Mouse (Mus musculus) stomach, postnatal 0 days (tissue): ENCODE data around the gene Cnot8. TPM values are rescaled to one million over a fixed set of nuclear protein-coding genes. Genes with fewer than 3 reads are reported as not detected.
A peak's percentile ranks its signal among the peaks of the same experiment; 100 is the strongest.

Source experiments
- ATAC-seq: fragments of 200-750 bp; cut with Nextera tagmentation; 2 replicates; pipeline ENCODE4 v1.8.0; 2017; ENCODE audit not compliant: low FRiP score, low TSS enrichment
- DNase-seq: peaks from one replicate; pipeline ENCODE4 v3.0.0-alpha.2; 2016; ENCODE audit warnings: low spot score
- H3K27ac ChIP-seq: fragments of 300-500 bp; sonication (generic); replicated peaks from 2 replicates; pipeline ENCODE4 v1.5.1; 2014; ENCODE audit warnings: mild to moderate bottlenecking, control low read depth
- H3K27me3 ChIP-seq: fragments of 300-500 bp; sonication (generic); 2 replicates; pipeline ENCODE4 v1.6.1; 2014; ENCODE audit warnings: low read length; ENCODE audit not compliant: control insufficient read depth, insufficient read depth
- H3K36me3 ChIP-seq: fragments of 300-500 bp; sonication (generic); 2 replicates; pipeline ENCODE4 v1.6.1; 2014; ENCODE audit warnings: low read length, mixed read lengths; ENCODE audit not compliant: control insufficient read depth, insufficient read depth
- H3K4me1 ChIP-seq: fragments of 300-500 bp; sonication (generic); replicated peaks from 2 replicates; pipeline ENCODE4 v1.6.1; 2014; ENCODE audit warnings: antibody characterized with exemption; ENCODE audit not compliant: control insufficient read depth, insufficient read depth
- H3K4me2 ChIP-seq: fragments of 300-500 bp; sonication (generic); replicated peaks from 2 replicates; pipeline ENCODE4 v1.6.1; 2014; ENCODE audit warnings: low read depth, mild to moderate bottlenecking, control low read depth, moderate library complexity
- H3K4me3 ChIP-seq: fragments of 300-500 bp; sonication (generic); 2 replicates; pipeline ENCODE4 v1.5.1; 2014; ENCODE audit warnings: low read depth, low read length, control low read depth
- H3K9ac ChIP-seq: fragments of 300-500 bp; sonication (generic); 2 replicates; pipeline ENCODE4 v1.6.1; 2014; ENCODE audit warnings: mild to moderate bottlenecking, low read length, control low read depth, mixed read lengths
- H3K9me3 ChIP-seq: fragments of 300-500 bp; sonication (generic); 2 replicates; pipeline ENCODE4 v1.6.1; 2016; ENCODE audit warnings: low read length; ENCODE audit not compliant: control insufficient read depth
- CTCF ChIP-seq: IDR thresholded peaks from 2 replicates; pipeline ENCODE4 v1.5.1; 2016; ENCODE audit warnings: antibody characterized with exemption, low read depth, mild to moderate bottlenecking, moderate library complexity
- EP300 ChIP-seq: optimal IDR thresholded peaks from 2 replicates; pipeline ENCODE3; 2016; ENCODE audit warnings: antibody characterized with exemption
- WGBS: fragments of 180-500 bp; shearing (Covaris S2); extraction: QIAGEN DNeasy Blood & Tissue Kit; methylation state at CpG from one replicate; pipeline ENCODE4 v1.1.7; 2014; 5-methylcytosine and 5-hydroxymethylcytosine counted together
- polyA plus RNA-seq: library from polyadenylated mRNA; unstranded; fragments of >200 nt; fragmentation: Nextera tagmentation; extraction: Ambion mirVana; gene quantifications from 2 replicates; pipeline ENCODE4 v1.2.1, GENCODE M21; 2015

Gene Cnot8
- polyA plus RNA-seq, 1 experiment from 2014 or later, result 42.9 TPM

DNA sequence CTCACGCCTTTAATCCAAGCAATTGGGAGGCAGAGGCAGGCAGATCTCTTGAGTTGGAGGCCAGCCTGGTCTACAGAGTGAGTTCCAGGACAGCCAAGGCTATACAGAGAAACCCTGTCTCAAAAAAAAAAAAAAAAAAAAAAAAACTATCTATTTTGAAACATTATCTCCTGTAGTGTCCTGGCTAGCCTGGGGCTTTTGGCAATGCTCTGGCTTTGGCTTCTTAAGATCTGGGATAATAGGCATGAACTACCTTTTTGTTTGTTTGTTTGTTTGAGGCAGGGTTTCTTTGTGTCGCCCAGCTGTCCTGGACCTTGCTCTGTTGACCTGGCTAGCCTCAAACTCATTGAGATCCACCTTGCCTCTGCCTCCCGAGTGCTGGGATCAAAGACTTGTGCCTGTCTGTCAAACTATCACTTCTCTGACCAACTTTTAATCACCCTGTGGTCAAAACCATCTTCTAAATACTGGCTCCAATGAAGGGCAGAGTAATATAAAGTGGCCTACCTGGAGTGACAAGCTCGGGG lies 2.7 kb upstream of the Cnot8 start:
- H3K9ac ChIP-seq, result no peak overlapping the region
- TF ChIP-seq EP300, result no peak
- TF ChIP-seq CTCF, result no peak
- H3K4me1 ChIP-seq, result no peaks in the 10 kb centered on the region; the same call in 1 of the 2 replicates
- ATAC-seq (no peak), DNase-seq (no peak)
- H3K9me3 ChIP-seq, result no peaks in the 10 kb centered on the region
- no peaks in the 10 kb centered on the region for H3K27me3 ChIP-seq
- H3K4me2 ChIP-seq, result no peak overlapping the region
- no peaks in the 10 kb centered on the region for H3K36me3 ChIP-seq
- WGBS, result 84% methylated on average over 4 of the region's 4 CpGs
- H3K27ac ChIP-seq, result no peak overlapping the region
- no peak overlapping the region for H3K4me3 ChIP-seq

DNA sequence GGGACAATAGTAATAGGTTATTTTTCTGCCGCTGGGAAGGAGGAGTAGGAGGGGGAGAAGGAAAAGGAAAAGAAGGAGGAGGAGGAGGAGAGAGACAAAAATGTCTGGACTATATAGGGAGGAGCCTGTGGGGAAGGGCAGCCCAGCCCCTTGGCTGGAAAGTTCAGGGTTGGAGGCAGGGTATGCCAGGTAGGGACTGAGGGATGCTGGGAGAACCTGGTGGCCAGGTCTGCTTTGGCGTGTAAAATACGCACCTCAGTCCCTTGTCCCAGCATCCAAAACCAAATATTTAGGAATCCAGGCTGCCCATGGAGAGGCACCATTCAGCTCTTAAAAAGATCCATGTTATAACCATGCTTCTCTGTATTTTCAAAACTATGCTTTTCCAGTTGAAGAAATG lies 1.8 kb upstream of the Cnot8 start:
- Histone ChIP-seq H3K9ac (no peak overlapping the region), H3K9me3 (no peaks in the 10 kb centered on the region), H3K4me1 (no peaks in the 10 kb centered on the region; the same call in 1 of the 2 replicates), H3K27me3 (no peaks in the 10 kb centered on the region), H3K36me3 (no peaks in the 10 kb centered on the region), H3K27ac (0 out of 2 replicates have a peak overlapping the region, but pooled peaks have one; percentile 1), H3K4me3 (no peak overlapping the region), H3K4me2 (no peak overlapping the region)
- TF ChIP-seq CTCF (no peak), EP300 (no peak)
- DNase-seq (no peak), ATAC-seq (no peak)
- 57% methylated on average over 3 of the region's 3 CpGs for WGBS

DNA sequence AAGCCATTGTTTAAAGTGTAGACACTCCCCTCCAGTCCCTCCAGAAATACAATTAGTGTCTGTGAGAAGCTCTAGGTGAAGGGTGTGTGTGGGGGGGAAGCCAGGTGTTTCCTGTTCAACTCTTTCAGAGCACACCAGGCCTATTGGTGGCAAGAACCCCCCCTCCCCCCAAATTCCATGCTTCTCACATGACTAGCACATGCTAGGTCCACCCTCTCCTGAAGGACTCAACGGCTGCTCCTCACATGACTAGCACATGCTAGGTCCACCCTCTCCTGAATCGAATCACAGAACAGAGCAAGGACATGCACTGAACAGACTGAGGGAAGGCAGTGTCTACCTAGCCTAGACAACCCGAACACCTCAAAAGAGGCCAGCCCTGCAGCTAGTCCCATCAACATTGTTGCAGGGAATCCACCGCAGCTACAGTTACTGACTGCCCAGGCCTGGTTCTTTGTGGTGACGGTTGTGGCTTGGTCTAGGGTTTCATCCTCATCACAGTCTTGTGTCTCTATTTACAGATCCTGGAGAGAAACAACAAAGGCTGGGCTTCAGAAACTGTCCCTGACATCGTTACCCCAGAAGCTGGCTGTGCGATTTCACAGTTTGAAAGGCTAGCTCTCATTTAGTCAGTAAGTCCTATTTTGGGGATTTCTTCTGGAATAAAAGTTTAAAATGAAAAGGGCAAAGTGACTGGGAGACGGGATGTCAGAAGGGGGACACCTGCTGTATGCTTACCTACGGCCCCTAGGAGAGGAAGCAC lies 1.2 kb upstream of the Cnot8 start:
- Histone ChIP-seq H3K4me3 (no peak overlapping the region), H3K4me2 (no peak overlapping the region), H3K4me1 (no peaks in the 10 kb centered on the region; the same call in 1 of the 2 replicates), H3K36me3 (no peaks in the 10 kb centered on the region), H3K27ac (no peak overlapping the region; the same call in 1 of the 2 replicates), H3K9me3 (no peaks in the 10 kb centered on the region), H3K27me3 (no peaks in the 10 kb centered on the region), H3K9ac (no peak overlapping the region)
- no peak for ATAC-seq
- 82% methylated on average over 9 of the region's 9 CpGs for WGBS
- TF ChIP-seq EP300, result no peak
- TF ChIP-seq CTCF, result no peak
- DNase-seq, result peak; percentile 47

DNA sequence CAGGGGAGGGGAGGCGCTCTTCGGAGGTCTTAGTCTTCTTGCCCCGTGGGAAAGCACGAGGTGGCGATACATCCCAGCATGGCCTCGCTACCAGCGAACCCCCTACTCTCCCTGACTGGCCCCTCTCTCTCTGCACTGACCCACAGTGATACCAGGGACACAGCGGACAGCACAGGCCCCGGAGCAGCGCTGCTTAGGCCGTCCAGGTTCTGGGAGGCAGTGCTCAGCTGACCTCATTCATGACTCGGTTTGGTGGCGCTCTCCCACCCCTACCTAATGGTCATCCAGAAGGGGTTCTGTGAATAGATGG lies 654 bp upstream of the Cnot8 start:
- no peak; the same call in 1 of the 2 replicates for ATAC-seq
- Histone ChIP-seq H3K4me2 (peak overlapping the region; percentile 33), H3K4me1 (no peaks in the 10 kb centered on the region; the same call in 1 of the 2 replicates), H3K27ac (peak overlapping the region; percentile 66; the same call in 1 of the 2 replicates), H3K4me3 (peak overlapping the region; percentile 4; the same call in 1 of the 2 replicates), H3K36me3 (no peaks in the 10 kb centered on the region), H3K9me3 (no peaks in the 10 kb centered on the region), H3K9ac (peak overlapping the region; percentile 48), H3K27me3 (no peaks in the 10 kb centered on the region)
- TF ChIP-seq CTCF (no peak), EP300 (no peak)
- WGBS, result 55% methylated on average over 13 of the region's 13 CpGs
- DNase-seq, result no peak

DNA sequence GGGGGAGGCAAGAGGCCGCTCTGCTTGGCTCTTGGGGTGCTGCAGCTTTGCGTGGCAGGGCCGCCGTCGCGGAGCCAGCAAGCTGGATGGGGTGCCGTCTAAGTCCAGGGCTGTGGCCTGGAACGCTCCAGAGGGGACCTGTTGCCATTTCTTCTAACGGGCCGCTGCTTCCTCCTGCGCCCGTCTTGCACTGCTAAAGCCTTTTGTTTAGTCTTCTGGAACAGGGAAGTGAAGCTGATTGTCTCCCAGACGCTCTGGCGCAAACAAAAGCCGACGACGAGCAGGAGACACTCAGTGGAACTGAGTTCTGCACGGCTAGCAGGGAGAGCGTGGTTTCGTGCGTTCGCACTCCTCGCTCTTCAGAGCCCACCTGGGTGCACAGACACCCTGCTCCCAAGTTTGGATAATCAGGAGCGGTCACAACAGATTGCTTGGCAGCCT lies 418 bp downstream of the Cnot8 start:
- DNase-seq, result peak; percentile 57
- H3K27me3 ChIP-seq, result no peaks in the 10 kb centered on the region

DNA sequence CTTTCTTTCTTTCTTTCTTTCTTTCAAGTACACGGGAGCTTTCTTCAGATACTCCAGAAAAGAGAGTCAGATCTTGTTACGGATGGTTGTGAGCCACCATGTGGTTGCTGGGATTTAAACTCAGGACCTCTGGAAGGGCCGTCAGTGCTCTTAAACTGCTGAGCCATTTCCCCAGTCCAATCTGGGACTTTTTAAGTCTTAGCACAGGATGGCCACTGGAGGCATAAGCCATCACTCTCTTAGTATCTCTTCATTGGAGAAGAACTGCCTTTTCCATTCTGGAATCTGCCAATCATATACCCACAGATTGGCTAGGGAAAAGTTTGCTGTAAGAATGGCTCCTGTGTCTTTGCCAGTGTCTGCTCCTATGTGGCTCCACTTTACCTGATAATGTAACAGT lies 3.1 kb downstream of the Cnot8 start:
- Histone ChIP-seq H3K27ac (no peak overlapping the region), H3K4me2 (no peak overlapping the region), H3K4me1 (no peaks in the 10 kb centered on the region; the same call in 1 of the 2 replicates), H3K27me3 (no peaks in the 10 kb centered on the region), H3K4me3 (no peak overlapping the region), H3K9ac (no peak overlapping the region), H3K36me3 (peaks cover 15% of the 10 kb centered on the region), H3K9me3 (no peaks in the 10 kb centered on the region)
- DNase-seq (no peak), ATAC-seq (no peak)
- 48% methylated on average over 3 of the region's 3 CpGs for WGBS
- TF ChIP-seq EP300 (no peak), CTCF (peak; percentile 41)

More for the DNA sequence above, 418 bp downstream of the Cnot8 start:
- Histone ChIP-seq H3K9ac (peak overlapping the region; percentile 82), H3K36me3 (no peaks in the 10 kb centered on the region), H3K27ac (peak overlapping the region; percentile 94), H3K4me1 (no peaks in the 10 kb centered on the region; the same call in 1 of the 2 replicates), H3K4me3 (peak overlapping the region; percentile 77), H3K4me2 (peak overlapping the region; percentile 77), H3K9me3 (no peaks in the 10 kb centered on the region)
- peak; percentile 1; the same call in 1 of the 2 replicates for ATAC-seq
- WGBS, result 0% methylated on average over 24 of the region's 24 CpGs
- TF ChIP-seq CTCF, result no peak
- TF ChIP-seq EP300, result no peak
